Mouse (Mus musculus): ENCODE data around the gene Gm21680.
"Not testable (repeated sequence)": the region's sequence is repeated elsewhere in the genome, so short reads cannot be mapped to it uniquely, and the experiment has no call there.

Gm21680 gene

DNA sequence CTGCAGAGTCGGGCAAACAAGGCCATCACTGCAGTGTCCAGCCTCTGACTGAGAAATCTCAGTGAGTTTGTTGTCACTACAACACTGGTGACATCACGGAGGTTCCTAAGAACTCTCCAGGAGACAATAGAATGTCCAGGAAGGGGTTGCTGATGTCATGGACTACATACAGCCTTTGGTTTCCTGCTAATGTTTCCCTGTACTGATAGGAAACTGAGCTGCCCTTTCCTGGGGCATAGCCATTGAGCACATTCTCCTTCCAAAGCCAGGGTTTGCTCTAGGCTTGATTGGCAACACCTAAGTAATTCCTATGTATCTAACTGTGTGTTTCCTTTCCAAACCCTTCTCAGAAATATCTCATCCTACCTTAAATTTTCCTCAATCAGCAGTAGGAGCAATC, at the start of gene Gm21680:
TSS of gene Gm21680 (minus strand) at position 101 of the 400 bp plus-strand sequence.
- DNase-seq (ENCODE audit: low spot score) = not testable (repeated sequence)

DNA sequence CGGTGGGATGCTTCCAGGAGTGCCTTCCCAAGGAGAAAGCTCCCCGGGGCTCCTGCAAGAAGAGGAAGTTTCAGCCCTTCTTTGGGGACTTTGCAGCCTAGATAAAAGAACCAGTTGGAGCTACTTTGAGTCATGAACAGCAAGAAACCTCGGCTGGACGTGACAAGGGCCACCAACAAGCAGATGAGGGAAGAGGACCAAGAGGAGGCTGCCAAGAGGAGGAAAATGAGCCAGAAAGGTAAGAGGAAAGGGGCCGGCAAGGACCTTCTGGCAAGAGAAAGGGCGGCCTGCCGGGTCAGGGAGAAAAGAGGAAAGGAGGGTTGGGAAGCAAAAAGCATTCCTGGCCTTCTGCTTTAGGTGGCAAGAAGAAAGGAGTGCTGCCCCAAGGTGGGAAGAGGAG, 35.2 kb upstream of the Gm21680 start:
- DNase-seq (ENCODE audit: low spot score) = not testable (repeated sequence)

DNA sequence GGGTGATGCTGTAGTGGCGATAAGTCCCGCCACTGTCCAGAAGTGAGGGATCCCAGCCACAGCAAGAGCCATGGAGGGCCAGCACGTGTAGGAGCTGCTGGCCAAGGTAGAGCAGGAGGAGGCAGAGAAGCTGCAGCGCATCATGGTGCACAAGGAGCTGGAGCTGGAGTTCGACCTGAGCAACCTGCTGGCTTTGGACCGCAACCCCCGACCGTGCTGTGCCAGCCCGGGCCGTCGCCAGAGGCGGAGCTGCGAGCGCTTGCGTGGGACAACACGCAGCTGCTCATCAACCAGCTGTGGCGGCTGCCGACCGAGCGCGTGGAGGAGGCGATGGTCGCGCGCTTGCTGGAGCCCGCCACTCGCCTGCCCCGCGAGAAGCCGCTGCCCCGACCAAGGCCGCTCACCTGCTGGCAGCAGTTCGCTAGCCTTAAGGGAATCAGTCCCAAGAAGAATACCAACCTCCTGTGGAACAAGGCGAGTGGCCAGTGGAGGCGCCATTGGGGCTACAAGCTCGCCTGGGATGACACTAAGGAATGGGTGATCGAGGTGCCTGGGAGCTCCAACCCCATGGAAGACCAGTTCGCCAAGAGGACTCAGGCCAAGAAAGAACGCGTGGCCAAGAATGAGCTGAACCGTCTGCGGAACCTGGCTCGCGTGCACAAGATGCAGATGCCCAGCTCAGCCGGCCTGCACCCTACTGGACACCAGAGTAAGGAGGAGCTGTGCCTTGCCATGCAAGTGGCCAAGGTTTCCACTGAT, 34.7 kb upstream of the Gm21680 start:
- DNase-seq (ENCODE audit: low spot score) = not testable (repeated sequence)

- not testable (repeated sequence) for DNase-seq (ENCODE audit: low spot score)
Measured at GRCm38 (mm10) chr5:26004698-26005097, 32.2 kb upstream of the Gm21680 start, which contains the start of gene Gm1979. TSS of gene Gm1979 (minus strand) at chr5:26004798.

GRCm38 (mm10) chr5:25988550-25988949, 16.1 kb upstream of the Gm21680 start, which contains the start of gene Gm21698:
TSS of gene Gm21698 (minus strand) at chr5:25988650.
- not testable (repeated sequence) for DNase-seq (ENCODE audit: low spot score)

GRCm38 (mm10) chr5:25957050-25957449, 15.4 kb downstream of the Gm21680 start:
- DNase-seq (ENCODE audit: low spot score) = not testable (repeated sequence)

- DNase-seq (ENCODE audit: low spot score) = not testable (repeated sequence)
Measured at GRCm38 (mm10) chr5:25956611-25957010, 15.9 kb downstream of the Gm21680 start.

- not testable (repeated sequence) for DNase-seq (ENCODE audit: low spot score)
Measured at GRCm38 (mm10) chr5:25954317-25954716, 18.1 kb downstream of the Gm21680 start, which contains the start of gene Gm21671. TSS of gene Gm21671 (minus strand) at chr5:25954417.

DNA sequence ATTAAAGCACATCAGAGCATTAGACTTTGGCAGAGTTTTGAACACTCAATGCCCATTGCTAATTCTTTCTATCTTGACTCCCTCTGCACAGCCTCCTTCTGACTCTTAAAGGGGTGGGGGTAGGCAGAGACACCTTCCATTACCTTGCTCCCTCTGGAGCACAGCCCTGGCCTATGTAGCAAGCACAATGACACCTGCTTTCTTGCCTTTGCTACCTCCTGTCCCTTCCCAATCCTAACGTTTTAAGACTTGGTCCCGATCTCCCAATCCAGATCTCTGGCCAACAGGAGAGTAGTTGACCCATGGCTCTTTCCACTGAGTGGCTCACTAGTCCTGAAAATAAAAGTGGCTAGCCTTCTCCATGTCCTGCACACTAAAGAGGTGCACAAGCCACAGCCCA, 27.1 kb downstream of the Gm21680 start:
- not testable (repeated sequence) for DNase-seq (ENCODE audit: low spot score)

GRCm38 (mm10) chr5:25942281-25942680, 30.2 kb downstream of the Gm21680 start, which contains the start of gene Gm21663:
TSS of gene Gm21663 (minus strand) at chr5:25942381.
- not testable (repeated sequence) for DNase-seq (ENCODE audit: low spot score)

Data from left cerebral cortex, adult 11 months (tissue).